ENCODE assay signal across 17 mouse cellular contexts in the genomic region with DNA sequence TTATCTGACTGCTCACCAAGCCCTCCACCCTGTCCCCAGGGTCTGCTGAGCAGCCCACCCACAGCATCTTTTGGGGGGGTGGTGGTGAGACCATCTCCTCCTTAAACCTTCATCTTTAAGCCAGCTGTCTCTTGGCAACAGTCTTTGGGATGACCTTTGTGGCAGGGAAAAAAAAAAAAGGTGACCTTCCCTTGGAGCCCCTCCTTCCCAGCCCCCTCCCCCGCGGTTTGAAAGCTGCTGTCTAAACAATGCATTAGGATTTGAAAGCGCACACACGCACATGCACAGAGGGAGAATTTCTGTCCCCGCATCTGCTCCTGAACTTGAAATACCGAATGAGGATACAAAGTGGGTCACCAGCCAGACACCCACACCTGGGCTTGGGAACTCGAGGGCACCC. TPM values are rescaled to one million over a fixed set of nuclear protein-coding genes. Genes with fewer than 3 reads are reported as not detected.
DNase-seq lines count a peak whose midpoint lies in the region; ATAC-seq and TF ChIP-seq lines count a peak whose summit lies in the region.
"Had no signal": no experiment of that assay in that cellular context is flagged by ENCODE, and none has a peak within 500 bp of the region (broad histone marks: within the 10 kb centered on the region; RNA-seq: fewer than 3 reads in every experiment).

No protein-coding gene starts in this region.

- H3K4me2 ChIP-seq in hindbrain, postnatal 0 days (ENCODE audit: low read depth, low read length): no peak overlapping the region
- H3K4me2 ChIP-seq in forebrain, embryonic 14.5 days (ENCODE audit: low read length): no peak overlapping the region
- H3K4me2 ChIP-seq in midbrain, embryonic 14.5 days (ENCODE audit: low read length): no peak overlapping the region
- H3K4me2 ChIP-seq: limb, embryonic 15.5 days had no signal

- H3K36me3 ChIP-seq in hindbrain, embryonic 10.5 days: no peaks in the 10 kb centered on the region
- H3K36me3 ChIP-seq in hindbrain, postnatal 0 days (ENCODE audit: insufficient read depth, low read length): no peaks in the 10 kb centered on the region
- H3K36me3 ChIP-seq in forebrain, embryonic 14.5 days (ENCODE audit: control insufficient read depth, insufficient read depth, low read length): no peaks in the 10 kb centered on the region
- H3K36me3 ChIP-seq in midbrain, embryonic 14.5 days (ENCODE audit: control insufficient read depth, insufficient read depth, low read length): no peaks in the 10 kb centered on the region
- H3K36me3 ChIP-seq: limb, embryonic 15.5 days had no signal

- H3K4me3 ChIP-seq in hindbrain, embryonic 10.5 days: peak overlapping the region; percentile 23
- no peak overlapping the region for H3K4me3 ChIP-seq in hindbrain, postnatal 0 days (ENCODE audit: low read length)
- H3K4me3 ChIP-seq in forebrain, embryonic 14.5 days (ENCODE audit: low read depth, low read length): no peak overlapping the region
- no peak overlapping the region for H3K4me3 ChIP-seq in midbrain, embryonic 14.5 days (replicated peaks; ENCODE audit: low read depth, low read length)
- H3K4me3 ChIP-seq: left cerebral cortex, adult 2 months; limb, embryonic 15.5 days had no signal

- ATAC-seq in hindbrain, postnatal 0 days: no peak
- ATAC-seq in forebrain, embryonic 14.5 days: no peak
- ATAC-seq in midbrain, embryonic 14.5 days (ENCODE audit: low FRiP score, low TSS enrichment): no peak

- TF ChIP-seq CTCF in hindbrain, postnatal 0 days (IDR thresholded peaks at IDR 0.05; ENCODE audit: low read depth): no peak

- WGBS in hindbrain, embryonic 10.5 days: 17% methylated on average over 7 of the region's 7 CpGs
- WGBS in hindbrain, postnatal 0 days: 12% methylated on average over 7 of the region's 7 CpGs
- 13% methylated on average over 7 of the region's 7 CpGs for WGBS in forebrain, embryonic 14.5 days
- 4% methylated on average over 7 of the region's 7 CpGs for WGBS in midbrain, embryonic 14.5 days

- H3K27me3 ChIP-seq in hindbrain, embryonic 10.5 days (ENCODE audit: insufficient read depth, poor library complexity, severe bottlenecking): peaks cover 16% of the 10 kb centered on the region; the same call in 1 of the 2 replicates
- no peaks in the 10 kb centered on the region for H3K27me3 ChIP-seq in hindbrain, postnatal 0 days (ENCODE audit: insufficient read depth, low read length)
- no peaks in the 10 kb centered on the region for H3K27me3 ChIP-seq in forebrain, embryonic 14.5 days (replicated peaks; ENCODE audit: control insufficient read depth, insufficient read depth, low read length)
- no peaks in the 10 kb centered on the region for H3K27me3 ChIP-seq in midbrain, embryonic 14.5 days (ENCODE audit: control insufficient read depth, insufficient read depth, low read length)

- peak; percentile 53 for DNase-seq in hindbrain, embryonic 10.5 days (ENCODE audit: low spot score)
- DNase-seq in hindbrain, postnatal 0 days (ENCODE audit: low spot score): no peak
- peak; percentile 49 for DNase-seq in R1 (ENCODE audit: low read depth, low spot score)
- peak; percentile 25 for DNase-seq in forebrain, embryonic 14.5 days (ENCODE audit: low spot score)
- no peak for DNase-seq in midbrain, embryonic 14.5 days
- DNase-seq in embryo, embryonic 10.5 days (ENCODE audit: low spot score): no peak
- DNase-seq in right cerebral cortex, adult 18-20 months: no peak
- DNase-seq: adrenal gland, postnatal 10 days; cerebellum, adult 8-10 months; heart, adult 18-20 months; heart, postnatal 10 days; lung, adult 2 months; thymus, postnatal 36 days had no signal

- H3K4me1 ChIP-seq in hindbrain, embryonic 10.5 days (replicated peaks): peaks cover 68% of the 10 kb centered on the region
- H3K4me1 ChIP-seq in hindbrain, postnatal 0 days (ENCODE audit: insufficient read depth, low read length): no peaks in the 10 kb centered on the region
- peaks cover 9% of the 10 kb centered on the region for H3K4me1 ChIP-seq in forebrain, embryonic 14.5 days (ENCODE audit: control insufficient read depth, insufficient read depth, low read length)
- H3K4me1 ChIP-seq in midbrain, embryonic 14.5 days (ENCODE audit: control insufficient read depth, insufficient read depth, low read length): peaks cover 27% of the 10 kb centered on the region

- H3K27ac ChIP-seq in hindbrain, embryonic 10.5 days: peak overlapping the region; percentile 87
- no peak overlapping the region for H3K27ac ChIP-seq in hindbrain, postnatal 0 days
- no peak overlapping the region for H3K27ac ChIP-seq in forebrain, embryonic 14.5 days (ENCODE audit: low read depth, low read length)
- H3K27ac ChIP-seq in midbrain, embryonic 14.5 days (replicated peaks; ENCODE audit: low read depth, low read length): peak overlapping the region; percentile 45; the same call in 1 of the 2 replicates
- H3K27ac ChIP-seq: left cerebral cortex, adult 2 months; limb, embryonic 15.5 days; macrophage had no signal

- H3K9me3 ChIP-seq in hindbrain, embryonic 10.5 days: no peaks in the 10 kb centered on the region
- no peaks in the 10 kb centered on the region for H3K9me3 ChIP-seq in hindbrain, postnatal 0 days (ENCODE audit: low read length)
- H3K9me3 ChIP-seq in forebrain, embryonic 14.5 days (replicated peaks; ENCODE audit: control insufficient read depth, low read length): no peaks in the 10 kb centered on the region
- no peaks in the 10 kb centered on the region for H3K9me3 ChIP-seq in midbrain, embryonic 14.5 days (ENCODE audit: control insufficient read depth, low read length)
- H3K9me3 ChIP-seq: limb, embryonic 15.5 days had no signal

- no peak overlapping the region for H3K9ac ChIP-seq in hindbrain, postnatal 0 days (replicated peaks; ENCODE audit: low read length)
- peak overlapping the region; percentile 7; the same call in 1 of the 2 replicates for H3K9ac ChIP-seq in forebrain, embryonic 14.5 days (ENCODE audit: low read length)
- H3K9ac ChIP-seq in midbrain, embryonic 14.5 days (replicated peaks; ENCODE audit: low read length): no peak overlapping the region
- H3K9ac ChIP-seq: limb, embryonic 15.5 days had no signal

RNA-seq across cellular contexts. Expression of a gene that starts 22.2 kb away (rescaled TPM):
- 63.6 and 102 TPM in 2 replicates for polyA plus RNA-seq in hindbrain, embryonic 10.5 days (2016; fragmentation: Nextera tagmentation; extraction: Ambion mirVana)
- total RNA-seq in hindbrain, postnatal 0 days (2014; rRNA removed): 41.5 and 49.3 TPM in 2 replicates
- 45.8 and 45.9 TPM in 2 replicates for polyA plus RNA-seq in hindbrain, postnatal 0 days (2015; fragmentation: Nextera tagmentation; extraction: Ambion mirVana)
- polyA plus RNA-seq in forebrain, embryonic 14.5 days (2014; fragmentation: Nextera tagmentation; extraction: Ambion mirVana): 39.6 and 42.4 TPM in 2 replicates
- polyA plus RNA-seq in midbrain, embryonic 14.5 days (2014; fragmentation: Nextera tagmentation; extraction: Ambion mirVana): 51.5 and 65.4 TPM in 2 replicates

RNA-seq across cellular contexts. Expression of a gene that starts 24.8 kb away (rescaled TPM):
- polyA plus RNA-seq in hindbrain, embryonic 10.5 days (2016; fragmentation: Nextera tagmentation; extraction: Ambion mirVana): 41.3 and 43.7 TPM in 2 replicates
- total RNA-seq in hindbrain, postnatal 0 days (2014; rRNA removed): 24.0 and 32.8 TPM in 2 replicates
- 23.2 and 23.8 TPM in 2 replicates for polyA plus RNA-seq in hindbrain, postnatal 0 days (2015; fragmentation: Nextera tagmentation; extraction: Ambion mirVana)
- 14.5 and 20.6 TPM in 2 replicates for polyA plus RNA-seq in forebrain, embryonic 14.5 days (2014; fragmentation: Nextera tagmentation; extraction: Ambion mirVana)
- 41.9 and 50.1 TPM in 2 replicates for polyA plus RNA-seq in midbrain, embryonic 14.5 days (2014; fragmentation: Nextera tagmentation; extraction: Ambion mirVana)
- total RNA-seq: neutrophil, adult 5-6 weeks had no signal

RNA-seq across cellular contexts. Expression of a gene that starts 31.3 kb away (rescaled TPM):
- polyA plus RNA-seq in hindbrain, embryonic 10.5 days (2016; fragmentation: Nextera tagmentation; extraction: Ambion mirVana): 12.9 and 14.4 TPM in 2 replicates
- total RNA-seq in hindbrain, postnatal 0 days (2014; rRNA removed): 2.6 and 3.2 TPM in 2 replicates
- 4.3 and 4.4 TPM in 2 replicates for polyA plus RNA-seq in hindbrain, postnatal 0 days (2015; fragmentation: Nextera tagmentation; extraction: Ambion mirVana)
- polyA plus RNA-seq in forebrain, embryonic 14.5 days (2014; fragmentation: Nextera tagmentation; extraction: Ambion mirVana): 7.2 and 9.0 TPM in 2 replicates
- polyA plus RNA-seq in midbrain, embryonic 14.5 days (2014; fragmentation: Nextera tagmentation; extraction: Ambion mirVana): 5.7 and 9.9 TPM in 2 replicates

RNA-seq across cellular contexts. Expression of a gene that starts 38.3 kb away (rescaled TPM):
- 95.3 and 153 TPM in 2 replicates for polyA plus RNA-seq in hindbrain, embryonic 10.5 days (2016; fragmentation: Nextera tagmentation; extraction: Ambion mirVana)
- total RNA-seq in hindbrain, postnatal 0 days (2014; rRNA removed): 257 and 261 TPM in 2 replicates
- polyA plus RNA-seq in hindbrain, postnatal 0 days (2015; fragmentation: Nextera tagmentation; extraction: Ambion mirVana): 730 and 732 TPM in 2 replicates
- 239 and 266 TPM in 2 replicates for polyA plus RNA-seq in forebrain, embryonic 14.5 days (2014; fragmentation: Nextera tagmentation; extraction: Ambion mirVana)
- polyA plus RNA-seq in midbrain, embryonic 14.5 days (2014; fragmentation: Nextera tagmentation; extraction: Ambion mirVana): 295 and 421 TPM in 2 replicates

RNA-seq across cellular contexts. Expression of a gene that starts 44.9 kb away (rescaled TPM):
- polyA plus RNA-seq in hindbrain, embryonic 10.5 days (2016; fragmentation: Nextera tagmentation; extraction: Ambion mirVana): 303 and 313 TPM in 2 replicates
- total RNA-seq in hindbrain, postnatal 0 days (2014; rRNA removed): 246 and 291 TPM in 2 replicates
- 410 and 430 TPM in 2 replicates for polyA plus RNA-seq in hindbrain, postnatal 0 days (2015; fragmentation: Nextera tagmentation; extraction: Ambion mirVana)
- polyA plus RNA-seq in forebrain, embryonic 14.5 days (2014; fragmentation: Nextera tagmentation; extraction: Ambion mirVana): 269 and 351 TPM in 2 replicates
- polyA plus RNA-seq in midbrain, embryonic 14.5 days (2014; fragmentation: Nextera tagmentation; extraction: Ambion mirVana): 274 and 323 TPM in 2 replicates

Comparison
In these comparisons a context has a peak if more than half of its experiments do, and no peak if none do; other contexts are left out.
1. DNase-seq: peak in hindbrain, embryonic 10.5 days (single experiment), R1 (single experiment) and forebrain, embryonic 14.5 days (single experiment); none in hindbrain, postnatal 0 days (single experiment), midbrain, embryonic 14.5 days (single experiment), embryo, embryonic 10.5 days (single experiment) and right cerebral cortex, adult 18-20 months (single experiment).
2. H3K27ac ChIP-seq: peak in hindbrain, embryonic 10.5 days (single experiment) and midbrain, embryonic 14.5 days (single experiment); none in hindbrain, postnatal 0 days (single experiment) and forebrain, embryonic 14.5 days (single experiment).